Mouse (Mus musculus): ENCODE measurements around the gene Arl15. TPM values are rescaled to one million over a fixed set of nuclear protein-coding genes. Genes with fewer than 3 reads are reported as not detected.

Gene Arl15
- polyA plus RNA-seq, 1 experiment from 2014 or later: 10.1 TPM

GRCm38 (mm10) chr13:113911986-113912519 is 117.7 kb downstream of the Arl15 start:
- ATAC-seq: no peak
- Histone ChIP-seq H3K4me1 (ENCODE audit: insufficient read depth, low read depth, low read length) (no peaks in the 10 kb centered on the region), H3K4me2 (replicated peaks; ENCODE audit: low read depth, low read length) (no peak overlapping the region), H3K4me3 (ENCODE audit: low read depth, low read length) (no peak overlapping the region), H3K9ac (replicated peaks; ENCODE audit: low read depth) (no peak overlapping the region), H3K36me3 (ENCODE audit: insufficient read depth, low read length) (no peaks in the 10 kb centered on the region), H3K27me3 (replicated peaks; ENCODE audit: insufficient read depth, low read length) (no peaks in the 10 kb centered on the region), H3K27ac (ENCODE audit: low read length) (no peak overlapping the region), H3K9me3 (ENCODE audit: low read length) (no peaks in the 10 kb centered on the region)
- no peak for DNase-seq (ENCODE audit: low spot score)
- TF ChIP-seq EP300 (IDR thresholded peaks at IDR 0.05): no peak
- no peak for TF ChIP-seq CTCF (IDR thresholded peaks at IDR 0.05)
- WGBS: 58% methylated on average over 11 of the region's 11 CpGs

- H3K27ac ChIP-seq (ENCODE audit: low read length): no peak overlapping the region
- no peak overlapping the region for H3K9ac ChIP-seq (replicated peaks; ENCODE audit: low read depth)
- WGBS: 52% methylated on average over 9 of the region's 9 CpGs
- H3K4me2 ChIP-seq (replicated peaks; ENCODE audit: low read depth, low read length): no peak overlapping the region
- no peaks in the 10 kb centered on the region for H3K4me1 ChIP-seq (ENCODE audit: insufficient read depth, low read depth, low read length)
- ATAC-seq (no peak), DNase-seq (ENCODE audit: low spot score) (no peak)
- TF ChIP-seq CTCF (IDR thresholded peaks at IDR 0.05) (no peak), EP300 (IDR thresholded peaks at IDR 0.05) (no peak)
- H3K27me3 ChIP-seq (replicated peaks; ENCODE audit: insufficient read depth, low read length): no peaks in the 10 kb centered on the region
- no peak overlapping the region for H3K4me3 ChIP-seq (ENCODE audit: low read depth, low read length)
- no peaks in the 10 kb centered on the region for H3K9me3 ChIP-seq (ENCODE audit: low read length)
- no peaks in the 10 kb centered on the region for H3K36me3 ChIP-seq (ENCODE audit: insufficient read depth, low read length)
These were observed 120.3 kb downstream of the Arl15 start for GRCm38 (mm10) chr13:113914551-113914971.

- 89% methylated on average over 14 of the region's 14 CpGs for WGBS
- Histone ChIP-seq H3K4me2 (replicated peaks; ENCODE audit: low read depth, low read length) (no peak overlapping the region), H3K27ac (ENCODE audit: low read length) (no peak overlapping the region), H3K9me3 (ENCODE audit: low read length) (no peaks in the 10 kb centered on the region), H3K4me1 (ENCODE audit: insufficient read depth, low read depth, low read length) (no peaks in the 10 kb centered on the region), H3K9ac (replicated peaks; ENCODE audit: low read depth) (no peak overlapping the region), H3K36me3 (ENCODE audit: insufficient read depth, low read length) (no peaks in the 10 kb centered on the region), H3K27me3 (replicated peaks; ENCODE audit: insufficient read depth, low read length) (no peaks in the 10 kb centered on the region), H3K4me3 (ENCODE audit: low read depth, low read length) (no peak overlapping the region)
- TF ChIP-seq EP300 (IDR thresholded peaks at IDR 0.05) (no peak), CTCF (IDR thresholded peaks at IDR 0.05) (no peak)
- DNase-seq (ENCODE audit: low spot score): no peak
- ATAC-seq: no peak
These were observed 121.4 kb downstream of the Arl15 start for GRCm38 (mm10) chr13:113915700-113916099.

GRCm38 (mm10) chr13:113916761-113917160 is 122.5 kb downstream of the Arl15 start:
- H3K27ac ChIP-seq (ENCODE audit: low read length): no peak overlapping the region
- 92% methylated on average over 5 of the region's 5 CpGs for WGBS
- no peaks in the 10 kb centered on the region for H3K4me1 ChIP-seq (ENCODE audit: insufficient read depth, low read depth, low read length)
- no peak overlapping the region for H3K4me3 ChIP-seq (ENCODE audit: low read depth, low read length)
- H3K4me2 ChIP-seq (replicated peaks; ENCODE audit: low read depth, low read length): no peak overlapping the region
- no peak for TF ChIP-seq EP300 (IDR thresholded peaks at IDR 0.05)
- TF ChIP-seq CTCF (IDR thresholded peaks at IDR 0.05): no peak
- H3K9me3 ChIP-seq (ENCODE audit: low read length): no peaks in the 10 kb centered on the region
- ATAC-seq (no peak), DNase-seq (ENCODE audit: low spot score) (no peak)
- no peaks in the 10 kb centered on the region for H3K36me3 ChIP-seq (ENCODE audit: insufficient read depth, low read length)
- H3K27me3 ChIP-seq (replicated peaks; ENCODE audit: insufficient read depth, low read length): no peaks in the 10 kb centered on the region
- H3K9ac ChIP-seq (replicated peaks; ENCODE audit: low read depth): no peak overlapping the region

GRCm38 (mm10) chr13:113917376-113917775 is 123.1 kb downstream of the Arl15 start:
- Histone ChIP-seq H3K27me3 (replicated peaks; ENCODE audit: insufficient read depth, low read length) (no peaks in the 10 kb centered on the region), H3K27ac (ENCODE audit: low read length) (no peak overlapping the region), H3K4me3 (ENCODE audit: low read depth, low read length) (no peak overlapping the region), H3K9ac (replicated peaks; ENCODE audit: low read depth) (no peak overlapping the region), H3K4me2 (replicated peaks; ENCODE audit: low read depth, low read length) (no peak overlapping the region), H3K9me3 (ENCODE audit: low read length) (no peaks in the 10 kb centered on the region), H3K4me1 (ENCODE audit: insufficient read depth, low read depth, low read length) (no peaks in the 10 kb centered on the region), H3K36me3 (ENCODE audit: insufficient read depth, low read length) (no peaks in the 10 kb centered on the region)
- WGBS: 79% methylated on average over 6 of the region's 6 CpGs
- no peak for DNase-seq (ENCODE audit: low spot score)
- no peak for ATAC-seq
- TF ChIP-seq CTCF (IDR thresholded peaks at IDR 0.05): no peak
- TF ChIP-seq EP300 (IDR thresholded peaks at IDR 0.05): no peak

- WGBS: 85% methylated on average over 15 of the region's 15 CpGs
- Histone ChIP-seq H3K27ac (ENCODE audit: low read length) (no peak overlapping the region), H3K9me3 (ENCODE audit: low read length) (no peaks in the 10 kb centered on the region), H3K27me3 (replicated peaks; ENCODE audit: insufficient read depth, low read length) (no peaks in the 10 kb centered on the region), H3K9ac (replicated peaks; ENCODE audit: low read depth) (no peak overlapping the region), H3K4me2 (replicated peaks; ENCODE audit: low read depth, low read length) (no peak overlapping the region), H3K36me3 (ENCODE audit: insufficient read depth, low read length) (no peaks in the 10 kb centered on the region), H3K4me3 (ENCODE audit: low read depth, low read length) (no peak overlapping the region), H3K4me1 (ENCODE audit: insufficient read depth, low read depth, low read length) (no peaks in the 10 kb centered on the region)
- ATAC-seq (no peak), DNase-seq (ENCODE audit: low spot score) (no peak)
- no peak for TF ChIP-seq EP300 (IDR thresholded peaks at IDR 0.05)
- TF ChIP-seq CTCF (IDR thresholded peaks at IDR 0.05): no peak
These were observed 123.6 kb downstream of the Arl15 start for GRCm38 (mm10) chr13:113917868-113918411.
